Mouse (Mus musculus): ENCODE measurements around the gene Impg1.

- TF ChIP-seq CTCF (IDR thresholded peaks at IDR 0.05; ENCODE audit: control insufficient read depth, insufficient read depth, insufficient replicate concordance, low read depth, low read length) (no peak), POLR2A (IDR thresholded peaks at IDR 0.05; ENCODE audit: control insufficient read depth, low read depth, low read length) (no peak)
These were observed 195.7 kb downstream of the Impg1 start for GRCm38 (mm10) chr9:80269596-80269995.
